Mouse (Mus musculus): ENCODE data around the gene Tbc1d2b. TPM values are rescaled to one million over a fixed set of nuclear protein-coding genes. Genes with fewer than 3 reads are reported as not detected.

Tbc1d2b gene
- total RNA-seq, 2 experiments from 2014 or later: 14.1 to 14.2 TPM

- intact Hi-C loops (cut with DNase I): no loop called here
- Histone ChIP-seq H3K4me3 (no peak overlapping the region), H3K27ac (no peak overlapping the region)
- no peak for TF ChIP-seq CTCF (IDR thresholded peaks at IDR 0.05)
- no peak for DNase-seq (ENCODE audit: extremely low spot score in 1 of 2, low spot score in 2 of 2)
Observed at GRCm38 (mm10) chr9:90250141-90250775, 20.3 kb downstream of the Tbc1d2b start.

DNA sequence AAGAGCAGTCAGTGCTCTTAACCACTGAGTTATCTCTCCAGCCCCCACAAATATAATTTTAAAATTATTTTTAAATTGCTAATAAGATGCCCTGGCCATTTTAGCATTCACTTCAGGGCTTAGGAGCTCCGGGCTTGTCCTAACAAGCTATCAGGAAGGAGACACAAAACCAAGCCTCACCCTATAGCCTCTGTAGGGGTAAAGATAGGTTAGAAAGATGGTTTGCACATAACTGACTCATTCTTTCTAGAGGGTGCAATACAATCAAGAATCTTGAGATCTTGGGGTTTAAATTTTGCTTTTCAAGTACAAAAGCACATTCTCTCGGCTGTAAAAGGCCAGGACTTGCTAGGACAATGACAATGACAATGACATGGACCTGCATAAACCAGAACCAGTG is 21.6 kb downstream of the Tbc1d2b start:
- intact Hi-C loops (cut with DNase I): no loop called here
- H3K27ac ChIP-seq: no peak overlapping the region
- no peak for TF ChIP-seq CTCF (IDR thresholded peaks at IDR 0.05)
- no peak for DNase-seq (ENCODE audit: extremely low spot score in 1 of 2, low spot score in 2 of 2)
- no peak overlapping the region for H3K4me3 ChIP-seq

- no peak for DNase-seq (ENCODE audit: extremely low spot score in 1 of 2, low spot score in 2 of 2)
- Histone ChIP-seq H3K4me3 (no peak overlapping the region), H3K27ac (no peak overlapping the region)
- intact Hi-C loops (cut with DNase I): no loop called here
- TF ChIP-seq CTCF (IDR thresholded peaks at IDR 0.05): no peak
Observed at GRCm38 (mm10) chr9:90248326-90248725, 22.3 kb downstream of the Tbc1d2b start.

- H3K27ac ChIP-seq: no peak overlapping the region
- TF ChIP-seq CTCF (IDR thresholded peaks at IDR 0.05): no peak
- intact Hi-C loops (cut with DNase I): no loop called here
- DNase-seq (ENCODE audit: extremely low spot score in 1 of 2, low spot score in 2 of 2): no peak
- H3K4me3 ChIP-seq: no peak overlapping the region
Observed at GRCm38 (mm10) chr9:90247316-90247715, 23.3 kb downstream of the Tbc1d2b start.

DNA sequence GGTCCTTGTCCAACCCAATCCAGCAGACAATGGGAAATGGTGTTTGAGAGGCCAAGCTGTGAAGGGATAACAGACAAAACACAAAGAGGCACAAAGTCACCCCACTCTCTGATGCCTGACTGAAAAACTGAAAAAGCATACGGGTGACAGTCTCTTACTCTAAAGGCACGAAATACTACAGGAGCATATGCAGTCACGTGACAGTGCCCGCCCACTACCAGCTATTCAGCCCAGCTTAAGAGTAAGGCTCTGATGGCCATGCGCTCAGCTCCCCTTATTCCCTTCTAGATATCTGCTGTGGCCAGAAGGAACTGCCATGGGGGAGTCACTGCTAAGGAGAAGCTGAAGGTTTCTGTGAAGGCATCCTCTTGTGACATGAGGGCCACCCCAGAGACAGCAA is 24.8 kb downstream of the Tbc1d2b start:
- H3K4me3 ChIP-seq: no peak overlapping the region
- H3K27ac ChIP-seq: no peak overlapping the region
- TF ChIP-seq CTCF (IDR thresholded peaks at IDR 0.05): no peak
- intact Hi-C loops (cut with DNase I): no loop called here
- no peak for DNase-seq (ENCODE audit: extremely low spot score in 1 of 2, low spot score in 2 of 2)

GRCm38 (mm10) chr9:90245206-90245605 is 25.4 kb downstream of the Tbc1d2b start:
- DNase-seq (ENCODE audit: extremely low spot score in 1 of 2, low spot score in 2 of 2): no peak
- TF ChIP-seq CTCF (IDR thresholded peaks at IDR 0.05): no peak
- intact Hi-C loops (cut with DNase I): no loop called here
- H3K4me3 ChIP-seq: no peak overlapping the region
- no peak overlapping the region for H3K27ac ChIP-seq

GRCm38 (mm10) chr9:90244301-90245151 is 26.1 kb downstream of the Tbc1d2b start:
- no peak overlapping the region for H3K4me3 ChIP-seq
- DNase-seq (ENCODE audit: extremely low spot score in 1 of 2, low spot score in 2 of 2): no peak
- no peak; the same call in 1 of the 2 replicates for TF ChIP-seq CTCF (IDR thresholded peaks at IDR 0.05)
- intact Hi-C loops (cut with DNase I): no loop called here
- no peak overlapping the region for H3K27ac ChIP-seq

DNA sequence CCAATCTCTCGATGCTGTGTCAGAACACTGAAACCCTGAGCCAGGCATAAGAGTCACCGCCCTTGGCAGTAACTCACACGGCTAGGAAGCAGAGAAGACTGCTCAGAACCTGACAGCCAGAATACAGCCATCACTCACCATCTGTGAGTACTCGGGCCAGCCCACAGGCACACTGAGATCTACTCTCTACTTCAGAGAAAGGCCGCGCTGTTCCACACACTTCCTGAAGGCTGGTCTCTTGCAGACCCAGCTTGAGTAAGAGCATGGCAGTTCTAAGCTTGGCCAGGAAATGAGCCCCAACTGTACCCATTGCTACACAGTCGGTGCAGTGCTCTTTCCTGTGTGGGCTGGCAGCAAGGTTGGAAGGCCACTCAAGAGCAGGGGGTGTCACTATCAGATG is 27.7 kb downstream of the Tbc1d2b start:
- TF ChIP-seq CTCF (IDR thresholded peaks at IDR 0.05): no peak
- Histone ChIP-seq H3K4me3 (no peak overlapping the region), H3K27ac (no peak overlapping the region)
- intact Hi-C loops (cut with DNase I): no loop called here
- no peak for DNase-seq (ENCODE audit: extremely low spot score in 1 of 2, low spot score in 2 of 2)

DNA sequence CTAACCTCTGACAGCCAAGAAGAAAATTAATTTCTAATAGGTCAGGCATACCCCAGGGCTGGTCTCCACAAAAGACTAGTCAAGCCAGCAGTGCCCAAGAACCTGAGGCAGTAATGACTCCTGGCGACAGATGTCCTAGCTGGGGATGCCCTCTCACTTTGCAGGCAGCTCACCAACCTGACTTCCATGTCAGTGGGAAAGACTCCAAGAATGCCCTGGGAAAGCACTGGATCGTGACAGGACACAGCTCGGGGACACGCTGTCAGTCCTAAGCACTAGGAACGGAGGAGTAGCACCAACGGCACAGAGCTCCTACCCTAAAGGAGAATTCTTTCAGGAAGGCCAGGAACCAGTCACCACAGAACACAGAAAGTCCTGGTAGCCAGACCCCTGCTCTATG is 28.3 kb downstream of the Tbc1d2b start:
- H3K27ac ChIP-seq: no peak overlapping the region
- intact Hi-C loops (cut with DNase I): no loop called here
- TF ChIP-seq CTCF (IDR thresholded peaks at IDR 0.05): no peak

GRCm38 (mm10) chr9:90241618-90242017 is 29.0 kb downstream of the Tbc1d2b start:
- no peak overlapping the region for H3K4me3 ChIP-seq
- H3K27ac ChIP-seq: no peak overlapping the region
- intact Hi-C loops (cut with DNase I): no loop called here
- no peak for DNase-seq (ENCODE audit: extremely low spot score in 1 of 2, low spot score in 2 of 2)
- TF ChIP-seq CTCF (IDR thresholded peaks at IDR 0.05): peak; percentile 50

More for the DNA sequence above, 28.3 kb downstream of the Tbc1d2b start:
- no peak overlapping the region for H3K4me3 ChIP-seq
- no peak for DNase-seq (ENCODE audit: extremely low spot score in 1 of 2, low spot score in 2 of 2)

GRCm38 (mm10) chr9:90241041-90241440 is 29.6 kb downstream of the Tbc1d2b start:
- intact Hi-C loops (cut with DNase I): no loop called here
- DNase-seq (ENCODE audit: extremely low spot score in 1 of 2, low spot score in 2 of 2): no peak
- H3K27ac ChIP-seq: no peak overlapping the region

DNA sequence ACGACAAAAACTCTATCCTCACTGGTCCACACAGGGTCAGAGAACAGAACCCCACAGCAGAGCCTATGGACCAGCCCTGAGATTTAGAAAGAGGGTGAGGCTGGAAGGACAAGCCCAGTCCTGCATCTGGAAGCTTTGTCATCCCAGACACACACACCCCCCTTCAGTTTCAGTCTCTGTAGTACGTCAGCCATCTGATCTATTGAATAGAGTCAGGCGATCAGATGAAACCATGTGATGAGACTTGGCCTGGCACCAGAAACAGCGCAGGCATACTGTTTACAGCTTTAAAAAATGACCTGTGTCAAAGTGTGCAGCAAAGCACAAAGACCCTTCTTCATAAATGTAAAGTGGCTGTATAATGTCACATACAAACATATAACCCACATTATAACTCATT is 30.0 kb downstream of the Tbc1d2b start:
- intact Hi-C loops (cut with DNase I): no loop called here
- Histone ChIP-seq H3K4me3 (no peak overlapping the region), H3K27ac (no peak overlapping the region)
- TF ChIP-seq CTCF (IDR thresholded peaks at IDR 0.05): no peak
- DNase-seq (ENCODE audit: extremely low spot score in 1 of 2, low spot score in 2 of 2): no peak

More at GRCm38 (mm10) chr9:90241041-90241440, 29.6 kb downstream of the Tbc1d2b start:
- no peak overlapping the region for H3K4me3 ChIP-seq
- no peak for TF ChIP-seq CTCF (IDR thresholded peaks at IDR 0.05)
